Mouse (Mus musculus) megakaryocyte, embryonic 14.5 days (primary cell): ENCODE data around the gene Fam129b. TPM values are rescaled to one million over a fixed set of nuclear protein-coding genes. Genes with fewer than 3 reads are reported as not detected.

Experiments used
- H3K27me3 ChIP-seq: replicated peaks from 2 replicates; pipeline ENCODE3; 2012; ENCODE audit warnings: inconsistent platforms
- H3K36me3 ChIP-seq: replicated peaks from 2 replicates; pipeline ENCODE3; 2012; ENCODE audit warnings: low read length, inconsistent platforms, mixed read lengths
- H3K4me1 ChIP-seq: 2 replicates; pipeline ENCODE4 v1.6.1; 2012; ENCODE audit warnings: inconsistent platforms
- H3K4me3 ChIP-seq: replicated peaks from 2 replicates; pipeline ENCODE3; 2012; ENCODE audit warnings: moderate library complexity, mild to moderate bottlenecking, inconsistent platforms
- H3K9me3 ChIP-seq: 2 replicates; pipeline ENCODE4 v1.6.1; 2012; ENCODE audit warnings: inconsistent platforms
- FLI1 ChIP-seq: IDR thresholded peaks from 2 replicates; pipeline ENCODE4 v1.6.1; 2012; ENCODE audit warnings: low read length, inconsistent platforms, mixed read lengths
- GATA1 ChIP-seq: IDR thresholded peaks from 3 replicates; pipeline ENCODE4 v1.6.1; 2012; ENCODE audit warnings: mixed read lengths, low read length, inconsistent platforms, borderline replicate concordance
- polyA plus RNA-seq: library from polyadenylated mRNA; stranded (reverse); fragments of >175 nt; gene quantifications from 2 replicates; pipeline ENCODE4 v1.2.3, GENCODE M21; 2012; ENCODE audit warnings: low replicate concordance; ENCODE audit not compliant: insufficient read depth

Gene Fam129b
- polyA plus RNA-seq, 1 experiment = 19.5 TPM

- no peaks in the 10 kb centered on the region for H3K27me3 ChIP-seq
- H3K36me3 ChIP-seq = peaks cover 25% of the 10 kb centered on the region
- peak overlapping the region; percentile 94 for H3K4me3 ChIP-seq
- peaks cover 83% of the 10 kb centered on the region for H3K4me1 ChIP-seq
- TF ChIP-seq GATA1 (no peak), FLI1 (peak; percentile 90; the same call in 1 of the 2 replicates)
- H3K9me3 ChIP-seq = no peaks in the 10 kb centered on the region
These were observed 91.0 kb downstream of the Fam129b start for GRCm38 (mm10) chr2:32966689-32967631.

- Histone ChIP-seq H3K36me3 (peaks cover 28% of the 10 kb centered on the region), H3K4me3 (peak overlapping the region; percentile 94), H3K27me3 (no peaks in the 10 kb centered on the region), H3K9me3 (no peaks in the 10 kb centered on the region), H3K4me1 (peaks cover 71% of the 10 kb centered on the region)
- TF ChIP-seq GATA1 (no peak), FLI1 (no peak)
These were observed 92.2 kb downstream of the Fam129b start for GRCm38 (mm10) chr2:32968024-32968614.

GRCm38 (mm10) chr2:32969326-32969725 is 93.4 kb downstream of the Fam129b start:
- H3K9me3 ChIP-seq = no peaks in the 10 kb centered on the region
- H3K36me3 ChIP-seq = peaks cover 28% of the 10 kb centered on the region
- no peaks in the 10 kb centered on the region for H3K27me3 ChIP-seq
- peak overlapping the region; percentile 31 for H3K4me3 ChIP-seq
- H3K4me1 ChIP-seq = peaks cover 59% of the 10 kb centered on the region
- TF ChIP-seq FLI1 (no peak), GATA1 (no peak)

GRCm38 (mm10) chr2:32971235-32971634 is 95.3 kb downstream of the Fam129b start:
- Histone ChIP-seq H3K4me3 (no peak overlapping the region), H3K4me1 (peaks cover 53% of the 10 kb centered on the region), H3K9me3 (no peaks in the 10 kb centered on the region), H3K36me3 (peaks cover 39% of the 10 kb centered on the region), H3K27me3 (no peaks in the 10 kb centered on the region)
- TF ChIP-seq GATA1 (no peak), FLI1 (no peak)

GRCm38 (mm10) chr2:32974216-32974615 is 98.3 kb downstream of the Fam129b start:
- H3K4me3 ChIP-seq = no peak overlapping the region
- H3K9me3 ChIP-seq = no peaks in the 10 kb centered on the region
- peaks cover 31% of the 10 kb centered on the region for H3K4me1 ChIP-seq
- H3K36me3 ChIP-seq = peaks cover 46% of the 10 kb centered on the region
- TF ChIP-seq GATA1 = no peak
- no peak for TF ChIP-seq FLI1
- H3K27me3 ChIP-seq = no peaks in the 10 kb centered on the region

Other genes with a start within 250 kb of the Fam129b start
- 90.6 and 227 TPM in 2 replicates for gene Eng, start 229.5 kb upstream of the Fam129b start, polyA plus RNA-seq
- 39.7 and 57.5 TPM in 2 replicates for gene Fpgs, start 172.0 kb upstream of the Fam129b start, polyA plus RNA-seq
- gene Cdk9, start 163.0 kb upstream of the Fam129b start, polyA plus RNA-seq = 148 and 403 TPM in 2 replicates
- 13.4 and 21.1 TPM in 2 replicates for gene Sh2d3c, start 155.1 kb upstream of the Fam129b start, polyA plus RNA-seq
- 3.0 TPM in 1 of 2 replicates, not detected in the other for gene 6330409D20Rik, start 135.1 kb upstream of the Fam129b start, polyA plus RNA-seq
- gene Tor2a, start 118.9 kb upstream of the Fam129b start, polyA plus RNA-seq = 30.1 and 93.0 TPM in 2 replicates
- gene Ttc16, start 100.5 kb upstream of the Fam129b start, polyA plus RNA-seq = 0.03 and 1.9 TPM in 2 replicates
- gene Ptrh1, start 100.3 kb upstream of the Fam129b start, polyA plus RNA-seq = 2.6 TPM in 1 of 2 replicates, not detected in the other
- not detected in 2 replicates for gene Cfap157, start 91.7 kb upstream of the Fam129b start, polyA plus RNA-seq
- 1.6 TPM in 1 of 2 replicates, not detected in the other for gene Stxbp1, start 28.9 kb upstream of the Fam129b start, polyA plus RNA-seq
- 796 and 1,818 TPM in 2 replicates for gene Rpl12, start 85.4 kb downstream of the Fam129b start, polyA plus RNA-seq
- 8.5 and 10.1 TPM in 2 replicates for gene Lrsam1, start 85.5 kb downstream of the Fam129b start, polyA plus RNA-seq
- gene Slc2a8, start 106.0 kb downstream of the Fam129b start, polyA plus RNA-seq = 28.4 and 135 TPM in 2 replicates